Mouse (Mus musculus) hindbrain, embryonic 14.5 days (tissue): ENCODE results near the gene Mrps16. TPM values are rescaled to one million over a fixed set of nuclear protein-coding genes. Genes with fewer than 3 reads are reported as not detected.
A peak's percentile ranks its signal among the peaks of the same experiment; 100 is the strongest.

Experiments used
- ATAC-seq: fragments of 200-750 bp; cut with Nextera tagmentation; 2 replicates; pipeline ENCODE4 v1.8.0; 2017; ENCODE audit warnings: moderate number of reproducible peaks, mild to moderate bottlenecking, moderate TSS enrichment, moderate library complexity; ENCODE audit not compliant: low FRiP score
- DNase-seq: peaks from one replicate; pipeline ENCODE4 v3.0.0-alpha.2; 2015; ENCODE audit warnings: low spot score
- H3K27ac ChIP-seq: fragments of 300-500 bp; sonication (generic); 2 replicates; pipeline ENCODE4 v1.5.1; 2014; ENCODE audit warnings: mild to moderate bottlenecking, moderate library complexity
- H3K27me3 ChIP-seq: fragments of 300-500 bp; sonication (generic); 2 replicates; pipeline ENCODE4 v1.6.1; 2014; ENCODE audit warnings: mild to moderate bottlenecking, low read length, mixed read lengths; ENCODE audit not compliant: control insufficient read depth, insufficient read depth
- H3K36me3 ChIP-seq: fragments of 300-500 bp; sonication (generic); replicated peaks from 2 replicates; pipeline ENCODE4 v1.6.1; 2014; ENCODE audit not compliant: control insufficient read depth, insufficient read depth
- H3K4me1 ChIP-seq: fragments of 300-500 bp; sonication (generic); replicated peaks from 2 replicates; pipeline ENCODE4 v1.6.1; 2014; ENCODE audit warnings: antibody characterized with exemption, low read length, mixed read lengths; ENCODE audit not compliant: control insufficient read depth, insufficient read depth
- H3K4me2 ChIP-seq: fragments of 300-500 bp; sonication (generic); replicated peaks from 2 replicates; pipeline ENCODE4 v1.6.1; 2014; ENCODE audit warnings: mild to moderate bottlenecking, moderate library complexity
- H3K4me3 ChIP-seq: fragments of 300-500 bp; sonication (generic); replicated peaks from 2 replicates; pipeline ENCODE4 v1.5.1; 2014; ENCODE audit warnings: mild to moderate bottlenecking, low read length
- H3K9ac ChIP-seq: fragments of 300-500 bp; sonication (generic); 2 replicates; pipeline ENCODE4 v1.6.1; 2014
- H3K9me3 ChIP-seq: fragments of 300-500 bp; sonication (generic); 2 replicates; pipeline ENCODE4 v1.6.1; 2016; ENCODE audit warnings: low read length; ENCODE audit not compliant: control insufficient read depth
- WGBS: fragments of 180-500 bp; shearing (Covaris S2); extraction: QIAGEN DNeasy Blood & Tissue Kit; methylation state at CpG from one replicate; pipeline ENCODE4 v1.1.7; 2014; 5-methylcytosine and 5-hydroxymethylcytosine counted together
- polyA plus RNA-seq: library from polyadenylated mRNA; unstranded; fragments of >200 nt; fragmentation: Nextera tagmentation; extraction: Ambion mirVana; gene quantifications from 2 replicates; pipeline ENCODE4 v1.2.1, GENCODE M21; 2014

Mrps16 gene
- polyA plus RNA-seq, 1 experiment from 2014 or later = 69.8 TPM

DNA sequence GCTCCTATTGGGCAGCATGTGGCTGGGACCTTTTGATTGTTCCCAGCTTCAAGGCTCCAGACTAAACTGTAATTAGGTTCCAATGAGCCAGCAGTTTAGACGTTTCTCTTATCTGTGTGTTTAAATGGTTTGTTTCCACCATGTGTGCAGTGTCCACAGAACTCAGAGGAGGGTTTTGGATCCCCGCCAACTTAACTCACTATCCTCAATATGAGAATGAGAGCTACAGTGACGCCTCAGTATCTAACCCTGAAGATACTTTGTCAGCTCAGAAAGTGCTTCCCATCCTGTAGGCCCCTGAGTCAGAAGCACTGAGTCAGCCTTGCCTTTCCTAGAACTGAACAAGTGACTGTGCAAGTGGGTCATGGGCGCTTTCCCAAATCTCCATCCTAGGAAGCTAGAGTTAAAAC, 16.3 kb downstream of the Mrps16 start:
- no peak overlapping the region for H3K9ac ChIP-seq
- H3K4me1 ChIP-seq = no peaks in the 10 kb centered on the region
- 95% methylated on average over 4 of the region's 4 CpGs for WGBS
- H3K27me3 ChIP-seq = no peaks in the 10 kb centered on the region
- no peak overlapping the region for H3K4me2 ChIP-seq
- no peak overlapping the region for H3K4me3 ChIP-seq
- H3K9me3 ChIP-seq = no peaks in the 10 kb centered on the region
- DNase-seq (no peak), ATAC-seq (no peak)
- H3K27ac ChIP-seq = no peak overlapping the region
- peaks cover 78% of the 10 kb centered on the region for H3K36me3 ChIP-seq

- no peak for DNase-seq
- Histone ChIP-seq H3K9ac (no peak overlapping the region), H3K4me1 (no peaks in the 10 kb centered on the region), H3K4me2 (no peak overlapping the region), H3K4me3 (no peak overlapping the region), H3K27ac (no peak overlapping the region), H3K9me3 (no peaks in the 10 kb centered on the region), H3K36me3 (peaks cover 86% of the 10 kb centered on the region), H3K27me3 (no peaks in the 10 kb centered on the region)
- ATAC-seq = no peak
- WGBS = 90% methylated on average over 1 of the region's 1 CpGs
These were observed 21.6 kb downstream of the Mrps16 start for GRCm38 (mm10) chr14:20371854-20372253.

GRCm38 (mm10) chr14:20370798-20371197, 22.6 kb downstream of the Mrps16 start:
- no peaks in the 10 kb centered on the region for H3K9me3 ChIP-seq
- no peaks in the 10 kb centered on the region for H3K4me1 ChIP-seq
- H3K4me2 ChIP-seq = no peak overlapping the region
- no peak overlapping the region for H3K9ac ChIP-seq
- no peak overlapping the region for H3K4me3 ChIP-seq
- no peak overlapping the region for H3K27ac ChIP-seq
- DNase-seq (no peak), ATAC-seq (no peak)
- 84% methylated on average over 7 of the region's 7 CpGs for WGBS
- no peaks in the 10 kb centered on the region for H3K27me3 ChIP-seq
- peaks cover 85% of the 10 kb centered on the region for H3K36me3 ChIP-seq

GRCm38 (mm10) chr14:20368271-20368670, 25.2 kb downstream of the Mrps16 start:
- Histone ChIP-seq H3K4me1 (no peaks in the 10 kb centered on the region), H3K27me3 (no peaks in the 10 kb centered on the region), H3K27ac (no peak overlapping the region), H3K9ac (no peak overlapping the region), H3K36me3 (peaks cover 86% of the 10 kb centered on the region), H3K4me3 (no peak overlapping the region), H3K9me3 (no peaks in the 10 kb centered on the region), H3K4me2 (no peak overlapping the region)
- 95% methylated on average over 3 of the region's 3 CpGs for WGBS
- ATAC-seq = no peak
- no peak for DNase-seq

- DNase-seq (no peak), ATAC-seq (no peak)
- Histone ChIP-seq H3K4me1 (no peaks in the 10 kb centered on the region), H3K36me3 (peaks cover 95% of the 10 kb centered on the region), H3K4me2 (no peak overlapping the region), H3K27me3 (no peaks in the 10 kb centered on the region), H3K27ac (no peak overlapping the region), H3K4me3 (no peak overlapping the region), H3K9ac (no peak overlapping the region), H3K9me3 (no peaks in the 10 kb centered on the region)
- WGBS = 96% methylated on average over 4 of the region's 4 CpGs
These were observed 30.2 kb downstream of the Mrps16 start for GRCm38 (mm10) chr14:20363230-20363629.

GRCm38 (mm10) chr14:20347991-20348541, 45.4 kb downstream of the Mrps16 start, which contains the start of the genes Ecd and Fam149b:
TSS of gene Ecd (minus strand) at chr14:20348121.
TSS of gene Fam149b (plus strand) at chr14:20348162.
- peak within 1 kb of the TSS; percentile 91 for H3K9ac ChIP-seq
- WGBS = under 1% methylated on average over 33 of the region's 42 CpGs
- no peaks in the 10 kb centered on the region for H3K9me3 ChIP-seq
- ATAC-seq (peak; percentile 99), DNase-seq (peak; percentile 99)
- H3K27ac ChIP-seq = peak within 1 kb of the TSS; percentile 90
- peak within 1 kb of the TSS; percentile 59 for H3K4me3 ChIP-seq
- peak within 1 kb of the TSS; percentile 81 for H3K4me2 ChIP-seq
- no peaks in the 10 kb centered on the region for H3K27me3 ChIP-seq
- H3K4me1 ChIP-seq = peaks cover 20% of the 10 kb centered on the region
- peaks cover 36% of the 10 kb centered on the region for H3K36me3 ChIP-seq

- ATAC-seq (peak; percentile 15; the same call in 1 of the 2 replicates), DNase-seq (no peak)
- peak overlapping the region; percentile 59 for H3K4me3 ChIP-seq
- H3K9me3 ChIP-seq = no peaks in the 10 kb centered on the region
- no peaks in the 10 kb centered on the region for H3K27me3 ChIP-seq
- H3K9ac ChIP-seq = peak overlapping the region; percentile 91
- H3K4me1 ChIP-seq = peaks cover 20% of the 10 kb centered on the region
- peak overlapping the region; percentile 81 for H3K27ac ChIP-seq
- H3K36me3 ChIP-seq = peaks cover 35% of the 10 kb centered on the region
- 5% methylated on average over 15 of the region's 15 CpGs for WGBS
- peak overlapping the region; percentile 81 for H3K4me2 ChIP-seq
These were observed 45.9 kb downstream of the Mrps16 start for GRCm38 (mm10) chr14:20347441-20347990.

GRCm38 (mm10) chr14:20345885-20346284, 47.5 kb downstream of the Mrps16 start:
- Histone ChIP-seq H3K4me3 (no peak overlapping the region), H3K36me3 (peaks cover 31% of the 10 kb centered on the region), H3K9ac (no peak overlapping the region), H3K27me3 (no peaks in the 10 kb centered on the region), H3K4me2 (no peak overlapping the region), H3K27ac (no peak overlapping the region), H3K4me1 (peaks cover 20% of the 10 kb centered on the region), H3K9me3 (no peaks in the 10 kb centered on the region)
- no peak for ATAC-seq
- no peak for DNase-seq
- WGBS = 86% methylated on average over 9 of the region's 9 CpGs

- WGBS = 87% methylated on average over 7 of the region's 7 CpGs
- Histone ChIP-seq H3K27ac (no peak overlapping the region), H3K4me3 (no peak overlapping the region), H3K9ac (no peak overlapping the region), H3K4me2 (no peak overlapping the region), H3K4me1 (no peaks in the 10 kb centered on the region), H3K27me3 (no peaks in the 10 kb centered on the region), H3K9me3 (no peaks in the 10 kb centered on the region), H3K36me3 (peaks cover 54% of the 10 kb centered on the region)
- no peak for ATAC-seq
- no peak for DNase-seq
These were observed 52.6 kb downstream of the Mrps16 start for GRCm38 (mm10) chr14:20340866-20341265.
